Mouse (Mus musculus) ES-Bruce4 (cell line): Measurements from ENCODE around the gene Hoxd12. TPM values are rescaled to one million over a fixed set of nuclear protein-coding genes. Genes with fewer than 3 reads are reported as not detected.

Source experiments
- H3K27ac ChIP-seq: 2 replicates; pipeline ENCODE4 v1.5.1; 2012; ENCODE audit warnings: low read length, inconsistent platforms; ENCODE audit not compliant: insufficient read depth
- H3K27me3 ChIP-seq: 2 replicates; pipeline ENCODE4 v1.6.1; 2012; ENCODE audit warnings: mild to moderate bottlenecking, low read length, inconsistent platforms; ENCODE audit not compliant: control insufficient read depth, poor library complexity, insufficient read depth, severe bottlenecking
- H3K36me3 ChIP-seq: 2 replicates; pipeline ENCODE4 v1.6.1; 2012; ENCODE audit warnings: inconsistent platforms, mild to moderate bottlenecking, low read length, moderate library complexity; ENCODE audit not compliant: control insufficient read depth, poor library complexity, insufficient read depth, severe bottlenecking
- H3K4me1 ChIP-seq: one replicate; pipeline ENCODE4 v1.8.1; 2011; ENCODE audit warnings: low read length; ENCODE audit not compliant: control insufficient read depth, insufficient read depth
- H3K4me3 ChIP-seq: 2 replicates; pipeline ENCODE4 v1.5.1; 2011; ENCODE audit warnings: low read depth, mild to moderate bottlenecking, low read length
- H3K9ac ChIP-seq: 2 replicates; pipeline ENCODE4 v1.6.1; 2012; ENCODE audit warnings: low read depth, mild to moderate bottlenecking, inconsistent platforms; ENCODE audit not compliant: poor library complexity, severe bottlenecking
- H3K9me3 ChIP-seq: replicated peaks from 2 replicates; pipeline ENCODE4 v1.6.1; 2012; ENCODE audit warnings: mild to moderate bottlenecking, low read length, inconsistent platforms; ENCODE audit not compliant: control insufficient read depth, poor library complexity, insufficient read depth, severe bottlenecking
- CTCF ChIP-seq: IDR thresholded peaks from one replicate; pipeline ENCODE4 v1.8.1; 2011; ENCODE audit warnings: low read depth, low read length
- EP300 ChIP-seq: IDR thresholded peaks from 2 replicates; pipeline ENCODE4 v1.6.1; 2011; ENCODE audit warnings: low read depth, low read length; ENCODE audit not compliant: insufficient read depth
- POLR2A ChIP-seq: IDR thresholded peaks from one replicate; pipeline ENCODE4 v1.8.1; 2011; ENCODE audit warnings: low read length; ENCODE audit not compliant: insufficient read depth
- polyA plus RNA-seq: library from polyadenylated mRNA; stranded (reverse); fragments of >200 nt; gene quantifications from 2 replicates; pipeline ENCODE4 v1.2.4, GENCODE M21; 2011; ENCODE audit warnings: low read depth; ENCODE audit not compliant: missing spikeins, insufficient read depth, insufficient read length

Hoxd12 gene
- polyA plus RNA-seq, 1 experiment: not detected

GRCm38 (mm10) chr2:74657251-74658023, 17.4 kb upstream of the Hoxd12 start:
- Histone ChIP-seq H3K27ac (no peak overlapping the region), H3K36me3 (no peaks in the 10 kb centered on the region), H3K27me3 (peaks cover 47% of the 10 kb centered on the region), H3K4me1 (no peaks in the 10 kb centered on the region), H3K9me3 (no peaks in the 10 kb centered on the region), H3K9ac (no peak overlapping the region), H3K4me3 (peak overlapping the region; percentile 12)
- TF ChIP-seq EP300: no peak
- no peak for TF ChIP-seq CTCF
- TF ChIP-seq POLR2A: no peak

GRCm38 (mm10) chr2:74658024-74658666, 16.7 kb upstream of the Hoxd12 start:
- Histone ChIP-seq H3K4me1 (no peaks in the 10 kb centered on the region), H3K9me3 (no peaks in the 10 kb centered on the region), H3K4me3 (peak overlapping the region; percentile 12), H3K9ac (no peak overlapping the region), H3K27me3 (peaks cover 47% of the 10 kb centered on the region), H3K27ac (no peak overlapping the region), H3K36me3 (no peaks in the 10 kb centered on the region)
- TF ChIP-seq CTCF (no peak), POLR2A (no peak), EP300 (no peak)

- H3K27me3 ChIP-seq: peaks cover 48% of the 10 kb centered on the region
- H3K27ac ChIP-seq: no peak overlapping the region
- H3K4me1 ChIP-seq: no peaks in the 10 kb centered on the region
- H3K9me3 ChIP-seq: no peaks in the 10 kb centered on the region
- no peaks in the 10 kb centered on the region for H3K36me3 ChIP-seq
- H3K4me3 ChIP-seq: no peak overlapping the region
- TF ChIP-seq EP300 (no peak), POLR2A (no peak), CTCF (no peak)
- no peak overlapping the region for H3K9ac ChIP-seq
These were observed 16.0 kb upstream of the Hoxd12 start for GRCm38 (mm10) chr2:74658667-74659371.

- H3K4me3 ChIP-seq: no peak within 1 kb of the TSS
- no peaks in the 10 kb centered on the region for H3K9me3 ChIP-seq
- peaks cover 48% of the 10 kb centered on the region for H3K27me3 ChIP-seq
- H3K36me3 ChIP-seq: no peaks in the 10 kb centered on the region
- no peak within 1 kb of the TSS for H3K27ac ChIP-seq
- no peak within 1 kb of the TSS for H3K9ac ChIP-seq
- TF ChIP-seq POLR2A (no peak), CTCF (no peak), EP300 (no peak)
- H3K4me1 ChIP-seq: no peaks in the 10 kb centered on the region
These were observed 15.3 kb upstream of the Hoxd12 start, which contains the start of gene Evx2 for GRCm38 (mm10) chr2:74659507-74660005. Gene Evx2 (minus strand): TSS chr2:74659557.

GRCm38 (mm10) chr2:74660421-74661375, 14.1 kb upstream of the Hoxd12 start:
- Histone ChIP-seq H3K4me3 (no peak overlapping the region), H3K9ac (no peak overlapping the region), H3K27me3 (peaks cover 41% of the 10 kb centered on the region), H3K9me3 (no peaks in the 10 kb centered on the region), H3K27ac (no peak overlapping the region), H3K36me3 (no peaks in the 10 kb centered on the region), H3K4me1 (no peaks in the 10 kb centered on the region)
- TF ChIP-seq POLR2A (no peak), EP300 (no peak), CTCF (no peak)
